Mouse (Mus musculus) right cerebral cortex, postnatal 25 days (tissue): ENCODE data around the gene Erg28.

ENCODE experiments used
- DNase-seq: peaks from one replicate; pipeline ENCODE4 v3.0.0; 2022

Gene Erg28

GRCm38 (mm10) chr12:85811676-85812075 is 12.7 kb downstream of the Erg28 start:
- DNase-seq = no peak

DNA sequence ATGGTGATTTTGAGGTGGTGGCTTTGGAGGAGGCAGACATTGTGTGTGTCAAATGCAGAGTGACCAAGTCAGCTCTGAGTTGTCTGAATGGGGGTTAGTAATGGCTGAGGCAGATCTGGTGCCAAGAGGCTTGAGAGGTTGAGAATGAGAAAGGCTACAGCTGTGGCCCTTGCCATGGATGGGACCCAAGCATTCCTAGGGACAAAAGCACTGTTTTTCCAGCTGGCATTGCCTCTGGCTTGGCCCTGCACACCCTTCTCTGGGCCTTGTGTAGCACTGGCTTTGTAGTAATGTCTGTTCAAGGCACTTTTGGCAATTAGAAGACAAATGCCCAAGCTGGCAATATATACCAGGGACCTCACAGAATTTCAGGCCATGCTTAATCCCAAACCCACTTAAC is 13.4 kb downstream of the Erg28 start:
- no peak for DNase-seq

DNA sequence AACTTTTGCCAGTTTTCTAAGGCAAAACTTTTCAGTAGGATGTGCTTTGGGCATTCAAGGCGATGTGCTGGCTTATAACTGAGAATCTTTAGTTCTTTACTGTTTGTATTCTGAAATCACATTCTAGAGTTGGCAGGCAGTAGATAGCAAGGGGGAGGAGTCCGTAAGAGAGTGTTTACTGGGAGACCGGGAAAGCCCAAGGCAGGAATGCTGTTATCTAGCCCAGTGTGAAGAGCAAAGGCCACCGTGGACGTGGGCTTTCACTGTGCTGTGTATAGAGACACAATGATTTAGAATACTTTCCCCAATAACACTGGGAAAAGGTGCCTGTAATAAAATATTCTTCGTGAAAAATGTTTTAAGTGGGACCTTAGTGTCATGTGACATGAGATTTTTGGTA is 14.6 kb downstream of the Erg28 start:
- no peak for DNase-seq

DNA sequence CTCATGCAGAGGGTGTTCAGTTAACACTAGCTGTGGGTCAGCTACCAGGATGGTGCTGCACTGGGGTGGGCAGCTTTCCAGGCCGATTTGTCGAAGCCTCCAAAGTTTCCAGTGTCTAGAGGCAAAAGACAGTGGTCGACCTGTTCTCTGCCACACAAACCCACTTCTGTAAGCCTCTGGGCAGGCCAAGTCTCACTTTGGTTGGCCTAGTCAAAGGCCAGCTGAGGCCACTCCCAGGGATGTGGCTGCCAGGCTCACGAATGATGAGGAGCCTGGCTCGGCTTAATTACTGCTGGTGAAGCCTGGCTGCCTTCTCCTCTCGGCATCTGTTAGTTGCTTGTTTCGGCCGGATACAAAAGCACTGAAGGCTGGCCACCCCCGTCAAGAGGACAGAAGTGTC is 24.3 kb downstream of the Erg28 start:
- DNase-seq = no peak

DNA sequence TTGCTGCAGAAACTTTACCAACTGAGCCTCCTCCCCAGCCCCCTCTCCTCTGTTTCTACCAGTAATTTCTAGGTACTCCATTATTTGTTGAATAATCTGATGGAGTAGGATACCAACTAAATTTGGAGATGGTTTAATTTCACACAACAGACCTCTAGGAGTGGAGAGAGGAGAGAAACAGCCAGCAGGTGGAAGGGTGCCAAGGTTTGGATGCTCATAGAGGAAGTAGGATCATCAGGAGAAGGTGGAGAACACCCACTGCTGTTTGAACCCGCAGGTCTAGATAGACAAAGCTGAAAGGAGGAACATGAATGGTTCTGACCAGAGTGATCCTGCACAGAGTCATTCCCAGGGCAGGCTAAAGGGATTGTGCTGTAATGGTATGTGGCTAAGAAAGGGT is 28.8 kb downstream of the Erg28 start:
- DNase-seq = no peak

- no peak for DNase-seq
These were observed 30.3 kb downstream of the Erg28 start for GRCm38 (mm10) chr12:85794094-85794493.

GRCm38 (mm10) chr12:85792821-85793346 is 31.5 kb downstream of the Erg28 start:
- DNase-seq = no peak

- DNase-seq = no peak
These were observed 32.2 kb downstream of the Erg28 start for GRCm38 (mm10) chr12:85792158-85792557.

DNA sequence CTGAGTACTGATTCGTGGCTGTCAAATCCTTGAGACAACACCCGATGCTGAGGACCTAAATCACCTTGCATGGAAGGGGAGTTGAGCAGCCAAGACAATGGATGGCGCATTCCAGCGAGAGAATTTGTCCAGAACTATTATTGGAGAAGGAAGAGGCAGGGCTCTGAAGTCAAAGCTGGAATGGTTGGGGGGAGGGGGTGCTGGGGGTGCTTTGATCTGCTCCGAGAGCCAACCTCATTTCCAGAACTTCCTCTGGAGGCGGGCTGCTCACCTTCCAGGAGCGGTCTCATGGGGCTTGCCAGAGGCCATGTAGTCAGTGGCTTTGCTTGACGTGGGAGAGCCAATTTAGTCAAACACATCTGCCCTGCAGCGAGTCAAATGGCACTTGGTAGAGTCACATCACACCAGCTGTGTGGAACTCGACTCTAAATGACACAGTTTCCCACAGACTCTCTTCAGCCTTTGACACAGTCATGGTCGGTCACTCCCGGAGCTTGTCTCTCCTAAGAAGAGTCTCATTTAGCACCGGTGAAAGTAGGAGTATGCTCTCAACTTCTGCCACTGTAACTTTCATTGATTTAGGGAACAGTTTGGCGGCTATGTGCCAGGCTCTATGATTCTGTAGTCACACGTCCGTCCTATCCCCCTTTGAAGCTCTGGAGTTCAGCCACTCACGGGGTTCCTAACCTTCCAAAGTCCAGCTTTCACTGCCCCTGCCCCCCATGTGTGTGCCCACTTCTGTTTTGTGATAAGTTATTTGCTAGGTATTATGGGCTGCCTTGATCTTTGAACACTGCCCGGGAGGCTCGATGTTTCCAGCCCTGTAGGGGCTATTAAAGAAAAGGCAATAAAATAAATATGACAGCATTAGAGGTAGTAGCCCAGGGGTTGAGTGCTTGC is 39.2 kb downstream of the Erg28 start:
- no peak for DNase-seq

- DNase-seq = no peak
These were observed 42.7 kb downstream of the Erg28 start for GRCm38 (mm10) chr12:85781606-85782005.

DNA sequence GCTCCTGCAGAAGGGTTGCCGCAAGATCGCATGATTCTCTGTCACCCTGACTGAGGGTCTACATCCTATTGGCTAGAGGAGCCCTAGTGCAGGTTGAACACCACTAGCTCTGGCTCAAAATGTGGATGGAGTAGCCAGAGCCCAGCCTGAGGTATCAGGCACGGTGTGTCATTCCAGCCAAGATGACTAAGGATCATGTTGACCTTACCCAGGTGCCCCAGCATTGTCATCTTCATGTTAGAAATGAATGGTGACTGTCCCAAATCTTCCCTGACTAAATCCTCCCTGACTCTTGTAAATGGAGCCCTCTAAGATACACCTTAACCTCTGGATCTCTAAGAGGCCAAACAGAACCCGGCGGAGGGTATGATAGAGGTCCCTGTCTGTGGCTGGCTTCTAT is 44.6 kb downstream of the Erg28 start:
- no peak for DNase-seq

- no peak for DNase-seq
These were observed 45.4 kb downstream of the Erg28 start for GRCm38 (mm10) chr12:85778962-85779361.

- no peak for DNase-seq
These were observed 53.0 kb downstream of the Erg28 start for GRCm38 (mm10) chr12:85771356-85771755.

DNA sequence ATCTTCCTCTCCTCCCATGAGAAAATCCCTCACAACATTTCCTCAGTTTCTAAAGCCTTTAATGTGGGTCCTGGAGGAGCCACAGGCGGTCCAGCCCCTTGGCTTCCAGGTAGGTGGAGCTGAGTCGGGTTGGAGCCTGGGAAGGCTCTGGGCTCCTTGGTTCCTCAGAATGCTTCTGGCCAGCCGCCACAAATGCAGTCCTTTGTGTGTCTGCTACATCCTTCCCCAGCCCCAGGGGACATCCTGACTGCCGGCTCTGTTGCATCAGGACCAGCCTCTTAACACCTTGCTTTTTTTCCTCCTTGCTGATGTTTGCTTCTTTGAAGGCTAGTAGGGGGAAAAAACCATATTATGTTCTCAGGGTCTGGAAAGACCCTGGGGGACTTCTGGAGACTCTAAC is 56.6 kb downstream of the Erg28 start:
- no peak for DNase-seq

DNA sequence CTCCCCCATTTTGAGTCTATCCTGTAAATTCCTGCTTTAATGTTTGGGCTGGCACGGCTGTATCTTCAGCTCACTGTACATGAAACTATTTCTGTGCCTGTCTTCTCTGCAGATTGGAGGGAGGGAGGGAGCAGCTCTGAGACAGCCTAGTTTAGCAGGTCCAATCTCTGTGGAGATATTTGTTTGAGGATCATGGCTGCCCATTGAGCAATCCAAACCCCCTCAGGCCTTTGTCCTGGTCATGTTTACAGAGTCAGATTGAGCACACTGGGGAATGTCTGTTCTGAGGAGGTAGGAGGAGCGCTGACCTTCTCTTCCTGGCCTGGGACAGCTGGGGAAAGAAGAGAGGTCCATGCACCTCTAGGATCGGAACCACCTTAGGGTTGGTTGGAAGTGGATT is 58.1 kb downstream of the Erg28 start:
- no peak for DNase-seq
